Mouse (Mus musculus) MEL (cell line): ENCODE measurements around the gene Gramd1b. TPM values are rescaled to one million over a fixed set of nuclear protein-coding genes. Genes with fewer than 3 reads are reported as not detected.

Source experiments
- DNase-seq: peaks from one replicate; pipeline ENCODE4 v3.0.0; 2011; ENCODE audit warnings: low read depth, low spot score
- H3K27ac ChIP-seq: 2 replicates; pipeline ENCODE4 v1.5.1; 2012; ENCODE audit warnings: low read depth, mild to moderate bottlenecking, control low read depth, low read length, moderate library complexity; ENCODE audit not compliant: control insufficient read depth
- H3K27me3 ChIP-seq, 2 experiments: fragments of 150-350 bp in 1 of 2; sonication (generic) in 1 of 2; 2 replicates each; pipeline ENCODE4 v1.6.1; 2012; ENCODE audit warnings: low read length in 2 of 2, mild to moderate bottlenecking in 2 of 2, improper control_type of control experiment in 1 of 2, moderate library complexity in 1 of 2; ENCODE audit not compliant: insufficient read depth in 2 of 2, control insufficient read depth in 1 of 2
- H3K36me3 ChIP-seq, 2 experiments: 2 replicates each; pipeline ENCODE4 v1.6.1; 2012 to 2014; ENCODE audit warnings: low read length in 2 of 2, improper control_type of control experiment in 1 of 2, inconsistent platforms in 1 of 2, mild to moderate bottlenecking in 1 of 2; ENCODE audit not compliant: insufficient read depth in 2 of 2, control insufficient read depth in 1 of 2
- H3K4me1 ChIP-seq, 2 experiments: fragments of 150-350 bp in 1 of 2; sonication (generic) in 1 of 2; 2 replicates each; pipeline ENCODE4 v1.6.1; 2012; ENCODE audit warnings: low read length in 2 of 2, improper control_type of control experiment in 1 of 2, mild to moderate bottlenecking in 1 of 2; ENCODE audit not compliant: insufficient read depth in 2 of 2, control insufficient read depth in 1 of 2
- H3K4me3 ChIP-seq, 2 experiments: fragments of 150-350 bp in 1 of 2; sonication (generic) in 1 of 2; 2 replicates each; pipeline ENCODE4 v1.5.1; 2012; ENCODE audit warnings: low read depth in 2 of 2, low read length in 2 of 2, mild to moderate bottlenecking in 2 of 2, moderate library complexity in 2 of 2, control low read depth in 1 of 2, improper control_type of control experiment in 1 of 2; ENCODE audit not compliant: control insufficient read depth in 1 of 2, insufficient read depth in 1 of 2
- H3K79me2 ChIP-seq: 2 replicates; pipeline ENCODE4 v1.6.1; 2012; ENCODE audit warnings: mild to moderate bottlenecking, low read length, moderate library complexity; ENCODE audit not compliant: control insufficient read depth, poor library complexity, insufficient read depth
- H3K9ac ChIP-seq: 2 replicates; pipeline ENCODE4 v1.6.1; 2012; ENCODE audit warnings: low read depth, mild to moderate bottlenecking, control low read depth, low read length, moderate library complexity; ENCODE audit not compliant: control insufficient read depth, poor library complexity, severe bottlenecking
- H3K9me3 ChIP-seq: fragments of 150-350 bp; sonication (generic); replicated peaks from 2 replicates; pipeline ENCODE4 v1.6.1; 2012; ENCODE audit warnings: mild to moderate bottlenecking, low read length, improper control_type of control experiment, moderate library complexity; ENCODE audit not compliant: insufficient read depth
- BHLHE40 ChIP-seq: IDR thresholded peaks from 2 replicates; pipeline ENCODE4 v1.6.1; 2012; ENCODE audit warnings: low read depth, mild to moderate bottlenecking, inconsistent platforms, low read length, improper control_type of control experiment, borderline replicate concordance
- CHD2 ChIP-seq: IDR thresholded peaks from 2 replicates; pipeline ENCODE4 v1.6.1; 2011; ENCODE audit warnings: low read length, improper control_type of control experiment
- CTCF ChIP-seq, 3 experiments: IDR thresholded peaks in 2 of 3; conservative IDR thresholded peaks in 1 of 3; 2 replicates each; pipeline ENCODE4 v1.5.1; 2011 to 2012; ENCODE audit warnings: low read length in 3 of 3, low read depth in 2 of 3, mild to moderate bottlenecking in 2 of 3, improper control_type of control experiment in 1 of 3, inconsistent platforms in 1 of 3, mixed read lengths in 1 of 3, moderate library complexity in 1 of 3; ENCODE audit not compliant: control insufficient read depth in 1 of 3, insufficient read depth in 1 of 3, poor library complexity in 1 of 3, severe bottlenecking in 1 of 3
- E2F4 ChIP-seq: IDR thresholded peaks from 2 replicates; pipeline ENCODE4 v1.6.1; 2011; ENCODE audit warnings: low read depth, low read length, improper control_type of control experiment, borderline replicate concordance
- EP300 ChIP-seq, 2 experiments: IDR thresholded peaks; 2 replicates each; pipeline ENCODE4 v1.6.1; 2011; ENCODE audit warnings: improper control_type of control experiment in 2 of 2, low read length in 2 of 2, low read depth in 1 of 2, mild to moderate bottlenecking in 1 of 2
- GATA1 ChIP-seq: IDR thresholded peaks from 2 replicates; pipeline ENCODE4 v1.6.1; 2011; ENCODE audit warnings: low read depth, low read length, improper control_type of control experiment
- HCFC1 ChIP-seq: IDR thresholded peaks from 2 replicates; pipeline ENCODE4 v1.6.1; 2012; ENCODE audit warnings: low read depth, mild to moderate bottlenecking, inconsistent platforms, low read length, improper control_type of control experiment, moderate library complexity
- JUND ChIP-seq: IDR thresholded peaks from 2 replicates; pipeline ENCODE4 v1.6.1; 2011; ENCODE audit warnings: low read depth, mild to moderate bottlenecking, improper control_type of control experiment, low read length
- KAT2A ChIP-seq: conservative IDR thresholded peaks from 2 replicates; pipeline ENCODE4 v1.6.1; 2012; ENCODE audit warnings: low read depth, low read length, improper control_type of control experiment, inconsistent platforms
- MAFK ChIP-seq: IDR thresholded peaks from 2 replicates; pipeline ENCODE4 v1.6.1; 2011; ENCODE audit warnings: low read depth, mild to moderate bottlenecking, low read length, improper control_type of control experiment, borderline replicate concordance
- MAX ChIP-seq: IDR thresholded peaks from 2 replicates; pipeline ENCODE4 v1.6.1; 2011; ENCODE audit warnings: low read length, improper control_type of control experiment
- MXI1 ChIP-seq: IDR thresholded peaks from 2 replicates; pipeline ENCODE4 v1.6.1; 2011; ENCODE audit warnings: mild to moderate bottlenecking, low read depth, low read length, improper control_type of control experiment
- MYB ChIP-seq: IDR thresholded peaks from 2 replicates; pipeline ENCODE4 v1.6.1; 2011; ENCODE audit warnings: mild to moderate bottlenecking, low read depth, low read length, improper control_type of control experiment
- MYC ChIP-seq: IDR thresholded peaks from 2 replicates; pipeline ENCODE4 v1.6.1; 2011; ENCODE audit warnings: low read depth, mild to moderate bottlenecking, low read length, improper control_type of control experiment, moderate library complexity
- NRF1 ChIP-seq: IDR thresholded peaks from 2 replicates; pipeline ENCODE4 v1.6.1; 2014; ENCODE audit warnings: low read depth, mild to moderate bottlenecking, inconsistent platforms, low read length, improper control_type of control experiment, moderate library complexity; ENCODE audit not compliant: poor library complexity, insufficient read depth, severe bottlenecking
- POLR2AphosphoS2 ChIP-seq: IDR thresholded peaks from 2 replicates; pipeline ENCODE4 v1.6.1; 2011; ENCODE audit warnings: low read length, improper control_type of control experiment
- RCOR1 ChIP-seq: IDR thresholded peaks from 2 replicates; pipeline ENCODE4 v1.6.1; 2012; ENCODE audit warnings: low read depth, mild to moderate bottlenecking, inconsistent platforms, low read length, improper control_type of control experiment
- SIN3A ChIP-seq: IDR thresholded peaks from 2 replicates; pipeline ENCODE4 v1.6.1; 2012; ENCODE audit warnings: low read length, improper control_type of control experiment, inconsistent platforms
- SMC3 ChIP-seq: IDR thresholded peaks from 2 replicates; pipeline ENCODE4 v1.6.1; 2011; ENCODE audit warnings: low read depth, low read length, improper control_type of control experiment
- TAL1 ChIP-seq: IDR thresholded peaks from 2 replicates; pipeline ENCODE4 v1.6.1; 2012; ENCODE audit warnings: mild to moderate bottlenecking, inconsistent platforms, low read length, moderate library complexity, mixed read lengths
- TBP ChIP-seq: IDR thresholded peaks from 2 replicates; pipeline ENCODE4 v1.8.0; 2011; ENCODE audit warnings: low read depth, low read length, improper control_type of control experiment
- TCF12 ChIP-seq: IDR thresholded peaks from 2 replicates; pipeline ENCODE4 v1.6.1; 2014; ENCODE audit warnings: low read depth, mild to moderate bottlenecking, inconsistent platforms, low read length, improper control_type of control experiment, moderate library complexity
- USF2 ChIP-seq, 2 experiments: IDR thresholded peaks; 2 replicates each; pipeline ENCODE4 v1.6.1; 2011 to 2012; ENCODE audit warnings: improper control_type of control experiment in 2 of 2, low read length in 2 of 2, borderline replicate concordance in 1 of 2, inconsistent platforms in 1 of 2, low read depth in 1 of 2, mild to moderate bottlenecking in 1 of 2; ENCODE audit not compliant: insufficient read depth in 1 of 2
- ZMIZ1 ChIP-seq: IDR thresholded peaks from 2 replicates; pipeline ENCODE4 v1.6.1; 2012; ENCODE audit warnings: low read depth, mild to moderate bottlenecking, inconsistent platforms, low read length, improper control_type of control experiment, moderate library complexity
- ZNF384 ChIP-seq: IDR thresholded peaks from 2 replicates; pipeline ENCODE4 v1.6.1; 2012; ENCODE audit warnings: low read depth, mild to moderate bottlenecking, inconsistent platforms, low read length, improper control_type of control experiment
- polyA plus RNA-seq, 2 experiments: library from polyadenylated mRNA; stranded (reverse) in 1 of 2; unstranded in 1 of 2; fragments of >175 nt in 1 of 2; fragments of >200 nt in 1 of 2; gene quantifications; 2 replicates each; pipeline versions ENCODE4 v1.2.1 to v1.2.4; 2012; ENCODE audit warnings: low replicate concordance in 2 of 2, low read depth in 1 of 2; ENCODE audit not compliant: insufficient read length in 2 of 2, insufficient read depth in 1 of 2, missing spikeins in 1 of 2
- total RNA-seq: library from RNA; depleted of rRNA; stranded (reverse); fragments of 300-350 nt; gene quantifications from 2 replicates; pipeline ENCODE4 v1.2.3, GENCODE M21; 2012; rRNA removed

The Gramd1b gene
- total RNA-seq (not detected in 2 replicates), polyA plus RNA-seq (not detected)

- H3K79me2 ChIP-seq = no peaks in the 10 kb centered on the region
- H3K27ac ChIP-seq = no peak within 1 kb of the TSS
- no peak for DNase-seq
- no peak within 1 kb of the TSS for H3K4me3 ChIP-seq
- no peaks in the 10 kb centered on the region for H3K4me1 ChIP-seq
- no peak for TF ChIP-seq TBP
- TF ChIP-seq EP300 (IDR thresholded peaks at IDR 0.05; ENCODE audit: low read depth in 1 of 2, low read length in 2 of 2) = no peak
- no peak for TF ChIP-seq RCOR1
- TF ChIP-seq CTCF (IDR thresholded peaks at IDR 0.05 in 2 of 3, conservative IDR thresholded peaks at IDR 0.05 in 1 of 3; ENCODE audit: control insufficient read depth in 1 of 3, insufficient read depth in 1 of 3, low read depth in 2 of 3, low read length in 3 of 3, poor library complexity in 1 of 3, severe bottlenecking in 1 of 3) = no peak
- no peak for TF ChIP-seq SIN3A
- TF ChIP-seq JUND = no peak
- no peak for TF ChIP-seq TCF12
- no peak for TF ChIP-seq ZMIZ1
- TF ChIP-seq CHD2 = no peak
- no peak for TF ChIP-seq E2F4
- TF ChIP-seq BHLHE40 = no peak
- no peak for TF ChIP-seq MAX
- no peaks in the 10 kb centered on the region for H3K27me3 ChIP-seq
- H3K9me3 ChIP-seq = no peaks in the 10 kb centered on the region
- H3K9ac ChIP-seq = no peak within 1 kb of the TSS
- H3K36me3 ChIP-seq = no peaks in the 10 kb centered on the region
Measured at GRCm38 (mm10) chr9:40531027-40531621, at the start of gene Gramd1b. Gene Gramd1b, minus strand, starts transcription at chr9:40531383.

DNA sequence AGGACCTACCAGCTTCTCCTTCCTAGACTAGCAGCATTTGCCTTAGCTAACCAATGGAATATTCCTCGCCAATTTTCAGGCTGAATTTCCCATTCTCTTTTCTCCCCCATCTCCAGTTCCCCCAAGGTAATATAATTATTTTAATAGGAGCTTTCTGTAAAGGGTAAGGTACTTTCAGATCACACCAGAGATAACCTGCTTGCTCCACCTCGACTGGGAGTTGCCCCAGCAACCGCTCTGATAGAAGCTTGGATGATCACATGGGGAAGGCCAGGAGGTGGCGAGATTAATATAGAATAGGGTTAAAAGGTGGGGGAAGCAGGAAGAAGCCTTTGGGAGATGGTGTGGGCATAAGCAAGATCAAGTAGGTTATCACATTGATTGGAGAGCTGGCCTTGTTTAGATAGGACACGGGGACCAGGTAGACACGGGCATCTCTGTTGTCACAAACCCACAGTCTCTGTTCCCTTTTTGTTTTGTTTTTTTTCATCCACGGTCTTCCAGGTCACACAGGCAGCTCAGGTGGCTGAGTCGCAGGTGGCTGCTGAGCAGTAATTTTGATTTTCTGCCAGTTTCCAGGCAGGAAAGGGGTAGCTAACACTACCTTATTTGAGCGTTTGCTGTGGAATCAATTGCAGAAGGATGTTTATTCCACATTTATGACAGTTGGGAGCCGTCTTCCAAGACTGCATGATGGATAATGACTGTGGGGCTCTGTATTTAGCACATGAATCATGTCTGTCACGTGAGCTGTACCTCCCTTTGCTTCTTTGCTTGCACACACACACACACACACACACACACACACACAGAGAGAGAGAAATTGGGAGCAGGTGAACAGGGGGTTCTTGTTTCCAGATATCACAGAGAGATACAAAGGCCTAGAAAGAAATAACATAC is 47.8 kb upstream of the Gramd1b start:
- H3K4me1 ChIP-seq = no peaks in the 10 kb centered on the region
- no peaks in the 10 kb centered on the region for H3K79me2 ChIP-seq
- H3K4me3 ChIP-seq = no peak overlapping the region
- no peak overlapping the region for H3K9ac ChIP-seq
- H3K9me3 ChIP-seq = no peaks in the 10 kb centered on the region
- DNase-seq = no peak
- no peaks in the 10 kb centered on the region for H3K27me3 ChIP-seq
- H3K27ac ChIP-seq = no peak overlapping the region
- TF ChIP-seq MAX (no peak), HCFC1 (no peak), POLR2AphosphoS2 (no peak), MYC (no peak), GATA1 (no peak), E2F4 (no peak), ZNF384 (no peak), NRF1 (no peak), USF2 (IDR thresholded peaks at IDR 0.05; ENCODE audit: borderline replicate concordance in 1 of 2, insufficient read depth in 1 of 2, low read depth in 1 of 2, low read length in 2 of 2) (no peak), KAT2A (no peak), EP300 (IDR thresholded peaks at IDR 0.05; ENCODE audit: low read depth in 1 of 2, low read length in 2 of 2) (no peak), MXI1 (no peak), SMC3 (no peak), MYB (no peak), TAL1 (no peak), MAFK (no peak), TCF12 (no peak), ZMIZ1 (no peak)
- H3K36me3 ChIP-seq = no peaks in the 10 kb centered on the region
